Mouse (Mus musculus) large intestine, adult 2 months (tissue): ENCODE results near the gene Olfr1262. TPM values are rescaled to one million over a fixed set of nuclear protein-coding genes. Genes with fewer than 3 reads are reported as not detected.

Experiments
- DNase-seq: peaks from one replicate; pipeline ENCODE4 v3.0.0-alpha.2; 2012; ENCODE audit warnings: low read depth, low spot score
- WGBS: fragments of 180-500 bp; shearing (Covaris S2); methylation state at CpG from one replicate; pipeline ENCODE4 v1.1.7; 2018; 5-methylcytosine and 5-hydroxymethylcytosine counted together
- polyA plus RNA-seq: library from polyadenylated mRNA; depleted of rRNA; stranded (reverse); fragments of >200 nt; gene quantifications from 2 replicates; pipeline ENCODE4 v1.2.3, GENCODE M21; 2012; rRNA removed

Olfr1262 gene
- not detected in 2 replicates for polyA plus RNA-seq

DNA sequence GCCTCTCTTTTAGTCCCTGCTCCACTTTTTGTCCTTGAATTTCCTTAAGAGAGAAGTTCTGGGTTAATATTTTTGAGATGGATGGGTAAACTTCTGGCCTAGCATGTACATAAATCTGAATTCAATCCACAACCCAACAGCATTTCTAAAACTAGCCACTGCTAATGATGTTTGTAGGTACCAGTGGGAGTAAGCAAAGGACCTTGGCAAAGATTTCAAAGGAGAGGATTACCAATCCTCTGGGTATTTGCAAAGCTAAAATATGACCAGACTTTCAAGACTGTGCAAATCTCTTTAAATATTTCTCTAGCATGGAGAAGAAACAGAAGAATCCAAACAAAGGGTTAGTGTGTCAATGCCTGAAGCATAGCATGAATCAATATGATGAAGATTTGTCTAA, at the start of gene Olfr1262:
Gene Olfr1262, plus strand, starts transcription at position 301 of the 400 bp plus-strand sequence.
- no peak for DNase-seq

DNA sequence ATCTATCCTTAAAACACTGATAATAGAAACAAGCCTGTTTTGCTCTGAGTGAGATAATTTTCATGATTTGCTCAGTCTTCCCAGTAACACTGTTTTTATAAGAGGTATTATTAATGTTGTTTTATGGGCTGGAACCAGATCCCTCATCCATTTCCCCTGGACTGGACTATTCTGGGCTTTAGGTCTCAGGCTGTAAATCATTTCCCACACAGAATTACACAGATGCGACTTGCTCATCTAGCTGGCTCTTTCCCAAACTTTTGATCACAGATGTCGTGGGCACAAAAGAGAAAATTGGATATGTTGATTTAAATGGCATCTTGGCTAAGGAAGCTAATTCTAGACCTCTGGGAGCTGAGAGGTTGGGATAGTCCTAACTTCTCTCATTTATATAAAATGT, 25.8 kb upstream of the Olfr1262 start, which contains the start of gene Olfr1260:
Gene Olfr1260, plus strand, starts transcription at position 157 of the 400 bp plus-strand sequence.
- DNase-seq = no peak
- 26% methylated on average over 2 of the region's 2 CpGs for WGBS

DNA sequence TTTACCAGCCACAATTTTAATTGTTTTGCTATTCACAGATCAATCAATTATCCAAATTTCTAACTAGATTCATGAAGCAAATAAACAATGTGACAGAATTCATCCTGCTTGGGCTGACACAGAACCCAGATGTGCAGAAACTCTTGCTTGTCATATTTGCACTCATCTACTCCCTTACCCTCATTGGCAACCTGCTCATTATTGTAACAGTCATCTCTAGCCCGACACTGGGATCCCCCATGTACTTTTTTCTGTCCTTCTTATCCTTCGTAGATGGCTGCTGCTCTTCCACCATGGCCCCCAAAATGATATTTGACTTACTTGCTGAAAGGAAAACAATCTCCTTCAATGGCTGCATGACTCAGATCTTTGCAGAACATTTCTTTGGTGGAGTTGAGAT, 22.2 kb upstream of the Olfr1262 start:
- no peak for DNase-seq
- 81% methylated on average over 2 of the region's 2 CpGs for WGBS

DNA sequence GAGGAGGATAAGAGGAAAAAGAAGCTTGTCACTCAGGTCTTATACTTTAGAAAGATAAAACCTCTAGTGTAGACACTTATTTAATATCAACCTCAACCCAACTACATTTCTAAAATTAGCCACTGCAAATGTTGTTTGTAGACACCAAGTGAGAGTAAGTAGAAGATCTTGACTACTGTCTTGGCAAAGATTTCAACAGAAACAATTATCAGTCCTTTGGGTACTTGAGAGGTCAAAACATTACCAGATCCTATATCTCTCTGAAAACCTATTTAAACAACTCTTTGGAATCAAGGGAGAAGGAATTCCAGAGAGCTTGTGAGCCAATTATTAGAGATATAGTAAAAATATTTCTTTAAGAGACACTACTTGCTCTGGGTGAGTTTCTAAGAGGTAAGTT, 9.0 kb upstream of the Olfr1262 start, which contains the start of gene Olfr1261:
Gene Olfr1261, plus strand, starts transcription at position 301 of the 400 bp plus-strand sequence.
- no peak for DNase-seq

DNA sequence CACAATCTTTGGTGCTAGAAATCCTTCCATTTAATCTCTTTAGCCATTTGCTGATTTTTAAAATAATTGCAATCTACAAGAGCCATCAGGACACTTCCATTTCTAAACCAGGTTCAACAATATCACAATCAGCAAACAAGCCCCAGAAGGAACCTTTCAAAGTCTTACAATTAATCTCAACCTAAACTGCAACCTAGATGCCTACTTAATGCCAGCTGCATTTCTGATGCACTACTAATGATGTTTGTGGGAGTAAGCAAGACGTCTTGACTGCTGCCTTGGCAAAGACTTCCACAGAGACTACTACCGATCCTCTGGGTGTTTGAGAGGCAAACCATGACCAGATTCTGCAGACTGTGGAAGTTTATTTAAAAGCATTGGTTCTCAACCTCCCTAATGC, 11.9 kb downstream of the Olfr1262 start, which contains the start of gene Olfr1263:
Gene Olfr1263, plus strand, starts transcription at position 301 of the 400 bp plus-strand sequence.
- no peak for DNase-seq
- WGBS = 87% methylated on average over 2 of the region's 2 CpGs

DNA sequence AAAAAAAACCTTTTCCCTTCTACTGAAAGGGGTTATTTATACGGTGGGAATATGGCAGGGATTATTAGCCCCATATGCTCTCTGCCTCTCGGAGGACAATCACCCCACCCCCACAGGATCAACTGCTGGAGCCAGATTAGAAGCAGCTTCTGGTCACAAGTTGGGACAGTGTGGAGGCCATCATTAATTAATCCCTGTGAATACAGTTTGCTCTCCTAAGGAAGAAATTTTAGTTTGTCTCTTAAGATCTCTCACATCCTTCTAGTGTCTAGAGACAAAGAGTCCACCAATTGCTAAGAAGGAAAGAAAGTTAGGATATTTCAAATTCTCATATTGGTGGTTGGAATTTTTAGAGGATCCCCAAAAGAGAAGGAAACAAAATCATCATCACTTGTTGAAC, 25.5 kb downstream of the Olfr1262 start, which contains the start of gene Olfr1264:
Gene Olfr1264, minus strand, starts transcription at position 101 of the 400 bp plus-strand sequence.
- WGBS = 71% methylated on average over 2 of the region's 2 CpGs
- no peak for DNase-seq

DNA sequence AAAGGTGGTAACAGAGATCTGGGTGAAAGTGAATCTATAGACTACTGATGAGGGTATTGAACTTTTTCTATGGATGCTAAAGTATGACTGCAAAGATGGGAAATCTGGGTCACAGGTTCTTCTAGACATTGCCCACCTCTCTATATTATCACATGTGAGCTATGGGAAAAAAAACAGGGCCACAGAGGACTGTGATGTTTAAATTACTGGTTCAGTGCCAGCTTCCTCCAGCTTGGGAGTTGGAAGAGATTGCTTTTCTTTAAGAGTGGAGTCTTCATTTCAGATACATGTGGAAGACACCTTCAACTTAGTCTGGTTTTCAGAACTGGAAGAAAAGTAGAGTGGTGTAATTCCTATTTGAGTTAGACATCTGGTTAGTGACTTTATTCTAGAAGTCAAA, 35.1 kb downstream of the Olfr1262 start, which contains the start of gene Olfr1265:
Gene Olfr1265, plus strand, starts transcription at position 301 of the 400 bp plus-strand sequence.
- DNase-seq = no peak

Other genes starting within 250 kb of the Olfr1262 start
- not detected in 2 replicates for gene Olfr1253, start 243.1 kb upstream of the Olfr1262 start, polyA plus RNA-seq
- gene Olfr1254, start 206.5 kb upstream of the Olfr1262 start, polyA plus RNA-seq = not detected in 2 replicates
- not detected in 2 replicates for gene Olfr1255, start 188.1 kb upstream of the Olfr1262 start, polyA plus RNA-seq
- gene Olfr1256, start 158.6 kb upstream of the Olfr1262 start, polyA plus RNA-seq = not detected in 2 replicates
- gene Olfr48, start 151.9 kb upstream of the Olfr1262 start, polyA plus RNA-seq = not detected in 2 replicates
- not detected in 2 replicates for gene Olfr1257, start 121.7 kb upstream of the Olfr1262 start, polyA plus RNA-seq
- not detected in 2 replicates for gene Olfr1258, start 72.8 kb upstream of the Olfr1262 start, polyA plus RNA-seq
- 0.12 TPM in 1 of 2 replicates, not detected in the other for gene Olfr1259, start 51.5 kb upstream of the Olfr1262 start, polyA plus RNA-seq
- gene Olfr1260, start 25.8 kb upstream of the Olfr1262 start, polyA plus RNA-seq = not detected in 2 replicates
- not detected in 2 replicates for gene Olfr1261, start 8.9 kb upstream of the Olfr1262 start, polyA plus RNA-seq
- gene Olfr1263, start 12.0 kb downstream of the Olfr1262 start, polyA plus RNA-seq = not detected in 2 replicates
- gene Olfr1264, start 25.4 kb downstream of the Olfr1262 start, polyA plus RNA-seq = not detected in 2 replicates
- gene Olfr1265, start 35.2 kb downstream of the Olfr1262 start, polyA plus RNA-seq = not detected in 2 replicates
- gene Olfr140, start 63.4 kb downstream of the Olfr1262 start, polyA plus RNA-seq = not detected in 2 replicates
- gene Olfr1269, start 121.3 kb downstream of the Olfr1262 start, polyA plus RNA-seq = not detected in 2 replicates
- gene Olfr32, start 142.2 kb downstream of the Olfr1262 start, polyA plus RNA-seq = not detected in 2 replicates
- gene Olfr1270, start 152.9 kb downstream of the Olfr1262 start, polyA plus RNA-seq = not detected in 2 replicates
- not detected in 2 replicates for gene Olfr1506, start 224.3 kb downstream of the Olfr1262 start, polyA plus RNA-seq